Mouse (Mus musculus) G1E (cell line): Measurements from ENCODE around the gene Myh10.

ENCODE experiments used
- CTCF ChIP-seq: IDR thresholded peaks from 2 replicates; pipeline ENCODE4 v1.5.1; 2012; ENCODE audit warnings: low read depth, low read length, inconsistent platforms, mixed read lengths
- GATA1 ChIP-seq: IDR thresholded peaks from 2 replicates; pipeline ENCODE4 v1.6.1; 2012; ENCODE audit warnings: borderline replicate concordance, low read length, inconsistent platforms, mixed read lengths
- GATA2 ChIP-seq: IDR thresholded peaks from 2 replicates; pipeline ENCODE4 v1.6.1; 2012; ENCODE audit warnings: low read depth, low read length, inconsistent platforms, borderline replicate concordance
- POLR2AphosphoS5 ChIP-seq: IDR thresholded peaks from 2 replicates; pipeline ENCODE4 v1.6.1; 2012; ENCODE audit warnings: low read depth, low read length, inconsistent platforms; ENCODE audit not compliant: insufficient replicate concordance
- TAL1 ChIP-seq: conservative IDR thresholded peaks from 2 replicates; pipeline ENCODE4 v1.6.1; 2012; ENCODE audit warnings: low read depth, low read length, inconsistent platforms, mixed read lengths

- TF ChIP-seq CTCF (no peak), GATA1 (no peak), GATA2 (no peak), TAL1 (no peak), POLR2AphosphoS5 (no peak)
Measured at GRCm38 (mm10) chr11:68656887-68657685, 34.3 kb upstream of the Myh10 start.
